Mouse (Mus musculus) kidney, postnatal 0 days (tissue): ENCODE results near the gene Stk11. TPM values are rescaled to one million over a fixed set of nuclear protein-coding genes. Genes with fewer than 3 reads are reported as not detected.

Source experiments
- ATAC-seq: fragments of 200-750 bp; cut with Nextera tagmentation; replicated peaks from 2 replicates; pipeline ENCODE4 v1.8.0; 2017; ENCODE audit warnings: low read depth, moderate number of reproducible peaks, moderate TSS enrichment, moderate library complexity; ENCODE audit not compliant: low FRiP score
- DNase-seq: peaks from one replicate; pipeline ENCODE4 v3.0.0-alpha.2; 2016; ENCODE audit warnings: low spot score
- H3K27ac ChIP-seq: fragments of 300-500 bp; sonication (generic); 2 replicates; pipeline ENCODE4 v1.5.1; 2014; ENCODE audit warnings: mild to moderate bottlenecking
- H3K27me3 ChIP-seq: fragments of 300-500 bp; sonication (generic); 2 replicates; pipeline ENCODE4 v1.6.1; 2014; ENCODE audit warnings: low read length, mixed read lengths; ENCODE audit not compliant: insufficient read depth
- H3K36me3 ChIP-seq: fragments of 300-500 bp; sonication (generic); 2 replicates; pipeline ENCODE4 v1.6.1; 2014; ENCODE audit warnings: low read length, mixed read lengths; ENCODE audit not compliant: insufficient read depth
- H3K4me1 ChIP-seq: fragments of 300-500 bp; sonication (generic); replicated peaks from 2 replicates; pipeline ENCODE4 v1.6.1; 2014; ENCODE audit warnings: antibody characterized with exemption, low read length, mixed read lengths; ENCODE audit not compliant: insufficient read depth
- H3K4me2 ChIP-seq: fragments of 300-500 bp; sonication (generic); 2 replicates; pipeline ENCODE4 v1.6.1; 2014; ENCODE audit warnings: mild to moderate bottlenecking, low read length, moderate library complexity, mixed read lengths
- H3K4me3 ChIP-seq: fragments of 300-500 bp; sonication (generic); replicated peaks from 2 replicates; pipeline ENCODE4 v1.5.1; 2014; ENCODE audit warnings: low read depth, low read length
- H3K9ac ChIP-seq: fragments of 300-500 bp; sonication (generic); 2 replicates; pipeline ENCODE4 v1.6.1; 2014; ENCODE audit warnings: low read depth, low read length
- H3K9me3 ChIP-seq: fragments of 300-500 bp; sonication (generic); replicated peaks from 2 replicates; pipeline ENCODE4 v1.6.1; 2016; ENCODE audit warnings: low read length, inconsistent platforms, mixed read lengths
- CTCF ChIP-seq: IDR thresholded peaks from 2 replicates; pipeline ENCODE4 v1.5.1; 2016; ENCODE audit warnings: antibody characterized with exemption, low read depth, mild to moderate bottlenecking, moderate library complexity
- WGBS: fragments of 180-500 bp; shearing (Covaris S2); extraction: QIAGEN DNeasy Blood & Tissue Kit; methylation state at CpG from one replicate; pipeline ENCODE4 v1.1.7; 2014; 5-methylcytosine and 5-hydroxymethylcytosine counted together
- polyA plus RNA-seq: library from polyadenylated mRNA; unstranded; fragments of >200 nt; fragmentation: Nextera tagmentation; extraction: Ambion mirVana; gene quantifications from 2 replicates; pipeline ENCODE4 v1.2.1, GENCODE M21; 2015

Gene Stk11
- polyA plus RNA-seq, 1 experiment from 2014 or later = 14.2 TPM

DNA sequence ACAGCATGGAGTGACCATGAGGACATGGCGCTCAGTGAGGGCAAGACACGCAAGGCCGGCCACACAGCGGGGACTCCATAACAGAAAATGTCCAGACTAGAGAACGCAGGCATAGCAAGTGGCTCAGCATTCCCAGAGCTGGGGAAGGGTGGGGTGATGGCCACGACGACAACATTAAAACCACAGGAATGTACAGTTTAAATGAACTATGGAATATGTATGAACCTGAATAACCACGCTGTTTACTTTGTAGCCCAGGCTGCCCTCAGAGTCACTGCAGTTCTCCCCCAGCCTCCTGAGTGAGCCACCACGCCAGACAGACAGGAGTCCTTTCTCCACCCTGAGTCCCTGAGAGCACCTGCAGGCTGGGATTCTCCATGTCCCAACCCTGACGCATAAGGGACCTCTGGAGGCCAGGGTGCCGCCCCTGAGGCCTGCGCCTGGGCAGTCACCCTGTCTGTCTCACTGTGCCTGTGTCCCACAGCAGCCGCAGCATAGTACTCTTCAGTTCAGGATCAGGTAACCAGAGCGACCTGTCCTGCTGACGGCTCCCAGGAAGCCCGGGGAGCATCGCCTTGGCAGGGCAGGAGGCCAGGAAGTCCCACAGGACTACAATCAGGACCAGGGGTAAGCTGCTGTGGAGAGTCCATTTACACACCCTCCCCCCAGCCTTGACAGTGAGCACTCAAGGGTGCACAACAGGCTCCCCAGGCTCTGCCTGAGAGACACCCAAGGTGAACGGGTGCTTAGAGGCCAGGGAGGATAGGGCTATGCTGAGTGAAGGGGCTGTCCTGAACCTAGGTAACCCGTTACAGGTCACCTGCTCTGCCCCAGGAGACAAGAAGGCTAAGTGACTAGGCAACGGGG lies 42.7 kb upstream of the Stk11 start:
- DNase-seq = no peak
- Histone ChIP-seq H3K9ac (peak overlapping the region; percentile 37; the same call in 1 of the 2 replicates), H3K4me3 (no peak overlapping the region), H3K27me3 (no peaks in the 10 kb centered on the region), H3K9me3 (no peaks in the 10 kb centered on the region), H3K4me2 (no peak overlapping the region), H3K36me3 (peaks cover 9% of the 10 kb centered on the region; the same call in 1 of the 2 replicates), H3K27ac (peak overlapping the region; percentile 47), H3K4me1 (peaks cover 23% of the 10 kb centered on the region)
- TF ChIP-seq CTCF = no peak
- 71% methylated on average over 20 of the region's 20 CpGs for WGBS
- ATAC-seq = peak; percentile 26; the same call in 1 of the 2 replicates

GRCm38 (mm10) chr10:80074813-80075601 lies 40.6 kb upstream of the Stk11 start:
- Histone ChIP-seq H3K36me3 (peaks cover 10% of the 10 kb centered on the region; the same call in 1 of the 2 replicates), H3K4me2 (peak overlapping the region; percentile 39), H3K4me1 (peaks cover 23% of the 10 kb centered on the region), H3K9ac (0 out of 2 replicates have a peak overlapping the region, but pooled peaks have one; percentile 27), H3K4me3 (no peak overlapping the region), H3K27ac (peak overlapping the region; percentile 9; the same call in 1 of the 2 replicates), H3K27me3 (no peaks in the 10 kb centered on the region), H3K9me3 (no peaks in the 10 kb centered on the region)
- ATAC-seq = no peak; the same call in 1 of the 2 replicates
- WGBS = 15% methylated on average over 28 of the region's 28 CpGs
- TF ChIP-seq CTCF = peak; percentile 58; the same call in 1 of the 2 replicates
- peak; percentile 85 for DNase-seq

- Histone ChIP-seq H3K4me3 (no peak overlapping the region), H3K4me2 (no peak overlapping the region), H3K9me3 (no peaks in the 10 kb centered on the region), H3K36me3 (peaks cover 17% of the 10 kb centered on the region), H3K27ac (0 out of 2 replicates have a peak overlapping the region, but pooled peaks have one; percentile 9), H3K9ac (peak overlapping the region; percentile 27; the same call in 1 of the 2 replicates), H3K27me3 (no peaks in the 10 kb centered on the region), H3K4me1 (peaks cover 20% of the 10 kb centered on the region)
- TF ChIP-seq CTCF = no peak
- WGBS = 57% methylated on average over 1 of the region's 1 CpGs
- DNase-seq = no peak
- no peak for ATAC-seq
Observed at GRCm38 (mm10) chr10:80075924-80076323, 39.7 kb upstream of the Stk11 start.

DNA sequence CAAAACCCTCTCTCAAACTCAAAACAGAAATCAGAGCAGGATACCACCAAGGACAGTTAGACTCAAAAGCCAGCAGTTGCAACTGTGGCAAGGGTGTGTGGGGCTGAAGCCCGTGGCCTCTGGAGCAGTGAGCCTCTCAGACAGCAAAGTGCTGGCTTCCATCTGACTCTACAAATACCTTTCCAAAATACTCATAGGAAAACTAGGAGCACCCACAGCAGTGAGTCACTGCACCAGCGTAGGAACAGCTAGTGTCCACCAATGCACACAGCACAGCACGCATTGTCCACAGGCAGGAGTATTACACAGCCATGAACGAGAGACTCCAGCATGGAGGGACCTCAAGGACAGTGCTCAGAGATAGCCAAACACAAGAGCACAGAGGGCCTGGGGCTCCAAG lies 39.2 kb upstream of the Stk11 start:
- no peak overlapping the region for H3K4me3 ChIP-seq
- no peaks in the 10 kb centered on the region for H3K9me3 ChIP-seq
- no peak overlapping the region for H3K4me2 ChIP-seq
- TF ChIP-seq CTCF = no peak
- 94% methylated on average over 4 of the region's 4 CpGs for WGBS
- no peak overlapping the region for H3K27ac ChIP-seq
- H3K36me3 ChIP-seq = peaks cover 20% of the 10 kb centered on the region
- no peaks in the 10 kb centered on the region for H3K27me3 ChIP-seq
- ATAC-seq (no peak), DNase-seq (no peak)
- H3K9ac ChIP-seq = no peak overlapping the region
- peaks cover 17% of the 10 kb centered on the region for H3K4me1 ChIP-seq

DNA sequence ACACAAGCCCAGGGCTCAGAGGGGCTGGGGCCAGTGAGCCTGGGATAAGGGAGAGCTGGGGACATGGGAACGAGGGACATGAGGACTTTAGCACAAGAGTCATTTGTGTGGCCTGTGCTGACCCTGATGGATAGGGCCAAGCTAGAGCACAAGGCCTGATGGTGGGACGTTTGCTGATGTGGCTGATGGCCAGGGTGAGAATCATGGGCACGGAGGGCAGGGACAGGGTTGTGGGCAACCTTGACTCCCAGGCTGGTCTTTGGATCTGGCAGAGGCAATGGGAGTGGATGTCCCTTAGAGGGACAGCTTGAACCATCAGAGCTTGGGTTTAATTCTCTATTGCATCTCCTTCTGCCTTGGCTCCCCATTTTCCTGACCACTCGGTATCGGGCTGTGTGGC lies 38.3 kb upstream of the Stk11 start:
- Histone ChIP-seq H3K27ac (no peak overlapping the region), H3K27me3 (no peaks in the 10 kb centered on the region), H3K4me3 (no peak overlapping the region), H3K9ac (no peak overlapping the region), H3K36me3 (peaks cover 29% of the 10 kb centered on the region), H3K4me1 (peaks cover 8% of the 10 kb centered on the region; the same call in 1 of the 2 replicates), H3K4me2 (no peak overlapping the region), H3K9me3 (no peaks in the 10 kb centered on the region)
- DNase-seq = no peak
- ATAC-seq = no peak
- no peak for TF ChIP-seq CTCF
- 86% methylated on average over 5 of the region's 5 CpGs for WGBS

DNA sequence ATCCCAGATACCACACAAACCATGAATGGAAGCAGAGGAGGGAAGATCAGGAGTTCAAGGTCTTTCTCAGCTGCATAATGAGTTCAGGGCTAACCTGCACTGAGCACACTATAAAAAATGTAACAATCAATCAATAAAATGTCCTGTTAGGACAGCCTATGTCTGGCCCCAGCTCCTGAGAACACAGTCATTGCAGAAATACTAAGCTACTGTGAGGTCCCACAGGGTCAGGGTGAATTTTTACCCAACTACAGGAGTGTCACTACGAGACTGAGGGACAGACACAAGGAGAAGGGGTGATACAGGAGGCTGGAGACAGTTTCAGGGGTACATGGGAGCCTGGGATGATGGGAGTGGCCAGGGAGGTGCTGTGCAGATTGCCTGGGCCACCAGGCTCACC lies 37.2 kb upstream of the Stk11 start:
- no peak for TF ChIP-seq CTCF
- no peak for DNase-seq
- H3K4me2 ChIP-seq = no peak overlapping the region
- H3K4me1 ChIP-seq = peaks cover 7% of the 10 kb centered on the region; the same call in 1 of the 2 replicates
- H3K9ac ChIP-seq = no peak overlapping the region
- no peak for ATAC-seq
- no peaks in the 10 kb centered on the region for H3K9me3 ChIP-seq
- no peak overlapping the region for H3K4me3 ChIP-seq
- 94% methylated on average over 1 of the region's 1 CpGs for WGBS
- peaks cover 35% of the 10 kb centered on the region for H3K36me3 ChIP-seq
- H3K27me3 ChIP-seq = no peaks in the 10 kb centered on the region
- no peak overlapping the region for H3K27ac ChIP-seq
